Mouse (Mus musculus) liver, adult (tissue): Measurements from ENCODE around the gene Nr2f2.
A peak's percentile ranks its signal among the peaks of the same experiment; 100 is the strongest.

ENCODE experiments used
- GATA4 ChIP-seq: IDR thresholded peaks from 2 replicates; pipeline ENCODE4 v1.6.1; 2014; ENCODE audit warnings: mild to moderate bottlenecking, low read length; ENCODE audit not compliant: insufficient replicate concordance

The Nr2f2 gene

GRCm38 (mm10) chr7:70369731-70370551, 3.4 kb upstream of the Nr2f2 start:
- peak; percentile 43; the same call in 1 of the 2 replicates for TF ChIP-seq GATA4

GRCm38 (mm10) chr7:70369061-70369730, 2.7 kb upstream of the Nr2f2 start:
- no peak; the same call in 1 of the 2 replicates for TF ChIP-seq GATA4

DNA sequence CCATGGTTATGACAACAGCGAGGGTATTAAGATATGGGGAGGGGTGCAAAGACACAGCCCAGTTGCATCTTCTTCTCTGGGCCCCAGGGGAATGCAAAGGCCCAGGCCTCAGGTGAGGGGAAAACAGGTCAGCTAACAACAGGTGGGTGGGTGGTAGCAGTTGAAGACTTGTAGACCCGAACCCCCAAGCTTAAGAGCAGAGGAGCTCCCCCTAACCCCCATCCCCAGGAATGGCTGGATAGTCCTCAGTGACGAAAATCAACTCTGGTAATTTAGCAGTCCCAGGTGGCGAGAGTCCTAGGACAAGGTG, 2.2 kb upstream of the Nr2f2 start:
- TF ChIP-seq GATA4, result no peak

- no peak for TF ChIP-seq GATA4
These were observed 1.7 kb upstream of the Nr2f2 start for GRCm38 (mm10) chr7:70368268-70368655.

DNA sequence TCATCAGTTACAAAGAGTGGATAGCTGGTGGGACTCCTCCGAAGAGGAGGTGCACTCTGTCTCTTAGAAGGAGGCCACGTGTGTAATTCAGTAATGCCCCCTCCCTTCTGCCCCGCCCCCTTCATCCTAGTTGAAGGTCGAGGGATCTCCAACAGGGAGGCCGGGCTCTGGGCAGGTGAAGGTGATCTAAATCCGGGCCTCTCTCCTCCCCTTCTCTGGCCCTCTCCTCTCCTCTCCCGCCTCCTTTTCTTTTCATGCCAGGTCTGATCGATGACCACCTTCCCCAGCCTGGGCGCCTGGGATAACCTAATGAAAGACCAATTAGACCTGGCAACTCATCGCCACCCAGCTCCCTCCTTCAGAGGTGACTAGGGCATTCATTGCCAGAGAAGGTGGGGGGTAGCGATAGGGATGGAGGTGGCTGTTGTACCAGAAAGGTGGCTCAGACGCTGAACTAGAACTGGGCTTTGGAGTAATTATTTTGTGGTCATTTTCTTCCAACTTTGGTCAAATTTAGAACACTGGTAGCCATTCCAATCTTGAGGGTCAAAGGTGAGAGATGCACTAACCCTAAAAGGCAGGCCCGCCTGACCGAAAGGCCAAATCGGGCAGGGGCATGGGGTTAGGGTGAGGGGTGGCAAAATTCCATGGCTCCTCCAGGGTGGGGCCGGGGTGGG, 1.2 kb upstream of the Nr2f2 start:
- TF ChIP-seq GATA4, result no peak

GRCm38 (mm10) chr7:70366808-70367095, 217 bp upstream of the Nr2f2 start:
- TF ChIP-seq GATA4, result no peak

DNA sequence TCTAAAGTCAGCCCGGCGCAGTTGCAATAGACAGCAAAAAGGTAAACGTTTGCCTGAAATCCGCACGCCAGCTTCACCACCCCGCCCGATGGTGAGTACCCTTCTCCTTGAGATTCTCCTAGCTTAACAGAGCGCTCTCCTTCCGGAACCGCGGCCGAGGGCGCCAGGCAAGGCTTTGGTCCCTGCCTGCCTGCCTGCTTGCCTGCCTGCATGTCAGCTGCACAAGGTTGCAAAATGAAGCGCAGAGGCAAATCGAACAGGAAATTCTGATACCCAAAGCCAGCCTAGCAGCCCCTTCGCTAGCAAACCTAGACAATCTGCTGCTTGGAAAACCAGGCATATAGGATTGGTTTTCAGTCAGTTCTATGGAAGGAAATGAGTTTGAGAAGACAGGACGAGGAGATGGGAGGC, 1.1 kb downstream of the Nr2f2 start:
- no peak; the same call in 1 of the 2 replicates for TF ChIP-seq GATA4

- no peak for TF ChIP-seq GATA4
These were observed 1.7 kb downstream of the Nr2f2 start for GRCm38 (mm10) chr7:70364798-70365197.

DNA sequence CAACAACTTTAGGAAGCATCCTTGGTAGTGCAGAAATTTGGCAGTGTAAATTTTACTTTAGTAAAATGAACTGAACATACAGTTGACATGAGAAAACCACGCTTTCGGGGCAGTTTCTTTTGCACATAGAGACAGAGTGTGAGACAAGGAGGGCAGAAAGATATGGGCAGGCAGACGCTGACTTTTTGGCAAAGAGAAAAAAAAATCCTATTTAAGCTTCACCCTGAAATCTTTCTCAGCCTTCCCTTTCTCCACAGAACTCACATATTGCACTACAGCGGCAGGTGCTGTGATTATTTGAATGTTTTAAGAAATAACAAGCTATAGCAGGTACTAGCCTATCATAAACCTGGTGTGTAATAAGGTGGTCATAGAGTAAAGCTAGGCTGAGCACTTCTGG, 3.2 kb downstream of the Nr2f2 start:
- no peak for TF ChIP-seq GATA4

- TF ChIP-seq GATA4, result no peak
These were observed 3.9 kb downstream of the Nr2f2 start for GRCm38 (mm10) chr7:70362526-70363170.

- TF ChIP-seq GATA4, result no peak; the same call in 1 of the 2 replicates
These were observed 4.9 kb downstream of the Nr2f2 start for GRCm38 (mm10) chr7:70361383-70362364.

DNA sequence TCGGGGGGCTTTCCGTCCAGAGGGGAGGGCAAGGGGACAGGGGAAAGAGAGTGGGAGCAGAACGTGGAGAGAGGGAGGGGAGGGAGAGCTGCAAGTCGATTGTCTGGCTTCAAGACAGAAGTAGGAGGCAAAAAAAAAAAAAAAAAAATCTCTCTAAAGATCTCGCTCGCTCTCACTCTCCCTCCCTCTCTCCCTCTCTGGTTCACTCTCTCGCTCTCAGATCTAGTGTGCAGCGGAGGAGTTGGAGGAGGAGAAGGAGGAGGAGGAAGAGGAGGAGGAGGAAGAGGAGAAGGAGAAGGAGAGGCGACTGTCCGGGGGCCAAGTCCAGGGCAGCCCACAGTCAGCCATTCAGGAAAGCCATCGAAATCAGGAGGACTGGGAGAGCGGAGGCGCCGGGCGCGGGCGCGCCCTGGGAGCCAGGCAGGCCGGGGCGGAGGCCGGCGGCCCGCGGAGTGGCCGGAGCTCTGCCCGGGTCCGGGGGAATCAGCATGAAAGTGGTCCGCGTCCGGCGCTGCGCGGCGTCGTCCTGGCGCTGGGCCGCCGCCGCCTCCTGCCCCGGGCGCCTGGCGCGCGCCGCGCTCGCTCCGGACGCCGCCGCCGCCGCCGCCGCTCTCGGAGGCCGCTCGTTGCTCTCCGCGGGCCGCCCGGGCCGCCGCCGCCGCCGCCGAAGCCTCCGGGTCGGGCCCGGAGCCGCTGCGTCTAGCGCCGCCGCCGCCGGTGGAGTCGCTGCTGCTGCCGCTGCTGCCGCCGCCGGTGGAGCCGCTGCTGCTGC, 5.7 kb downstream of the Nr2f2 start:
- TF ChIP-seq GATA4, result no peak

- no peak for TF ChIP-seq GATA4
These were observed 6.5 kb downstream of the Nr2f2 start for GRCm38 (mm10) chr7:70359791-70360581.
